Mouse (Mus musculus): ENCODE measurements at regions not wholly inside any gene's neighbourhood (a gene's known extent, or its start where the extent isn't known, plus 50 kb on each side); places are given as distances from the start of the nearest gene placed in this dataset.
"Not testable (repeated sequence)": the region's sequence is repeated elsewhere in the genome, so short reads cannot be mapped to it uniquely, and the experiment has no call there.

DNA sequence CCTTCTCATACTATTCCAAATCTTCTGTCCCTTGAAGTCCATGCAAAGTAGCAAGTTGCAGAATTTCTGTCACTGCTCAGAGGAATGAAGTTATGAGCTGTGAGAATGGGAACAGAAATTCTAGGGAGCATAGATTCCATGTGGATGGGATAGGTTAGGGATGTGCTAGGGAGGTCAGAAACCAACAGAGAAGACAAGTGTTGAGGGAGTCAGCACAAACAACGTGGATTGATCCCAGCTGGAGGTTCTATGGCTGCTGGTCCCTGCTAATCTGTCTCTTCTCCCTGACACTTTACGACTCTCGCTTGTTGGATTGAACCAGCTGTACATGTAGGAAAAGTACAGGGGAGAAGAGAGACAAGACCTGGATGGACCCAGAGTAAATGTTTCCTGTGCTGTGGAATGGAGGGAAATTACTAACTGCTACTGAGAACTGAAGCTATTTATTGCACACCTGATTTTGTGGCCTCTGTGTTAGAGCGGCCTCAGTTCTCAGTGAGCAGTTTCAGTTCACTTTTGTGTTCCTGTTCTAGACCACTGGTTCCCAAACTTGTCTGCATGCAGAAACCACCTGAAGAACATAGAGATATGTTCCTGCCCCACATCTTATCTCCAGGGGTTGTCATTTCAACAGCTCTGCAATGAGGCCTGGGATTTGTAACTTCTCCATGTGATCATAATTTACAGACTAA is 151.0 kb downstream of the Ube2e3 start:
- no peak for DNase-seq (ENCODE audit: low spot score in 2 of 2)

GRCm38 (mm10) chr2:79022954-79023353 is 155.0 kb downstream of the Ube2e3 start:
- DNase-seq (ENCODE audit: low spot score in 2 of 2) = no peak

GRCm38 (mm10) chr2:79025678-79026077 is 157.8 kb downstream of the Ube2e3 start:
- no peak for DNase-seq (ENCODE audit: low spot score in 2 of 2)

DNA sequence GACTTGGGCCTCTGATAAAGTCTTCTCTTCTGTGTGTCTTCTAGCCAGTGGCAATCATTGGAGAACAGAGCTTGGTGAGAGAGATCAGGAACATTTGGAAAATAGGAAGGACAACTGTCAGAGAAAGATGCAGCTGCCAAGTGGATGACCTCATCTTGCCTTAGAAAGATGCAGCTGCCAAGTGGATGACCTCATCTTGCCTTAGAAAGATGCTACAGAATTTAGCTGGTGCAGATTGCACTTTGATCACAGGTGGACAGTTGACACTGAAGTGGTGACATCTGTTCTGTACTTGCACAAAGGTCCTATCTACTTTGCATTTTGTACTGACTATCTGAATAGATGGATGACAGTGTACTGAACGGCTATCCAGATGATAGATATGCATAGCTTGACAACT is 163.1 kb downstream of the Ube2e3 start:
- no peak for DNase-seq (ENCODE audit: low spot score in 2 of 2)

DNA sequence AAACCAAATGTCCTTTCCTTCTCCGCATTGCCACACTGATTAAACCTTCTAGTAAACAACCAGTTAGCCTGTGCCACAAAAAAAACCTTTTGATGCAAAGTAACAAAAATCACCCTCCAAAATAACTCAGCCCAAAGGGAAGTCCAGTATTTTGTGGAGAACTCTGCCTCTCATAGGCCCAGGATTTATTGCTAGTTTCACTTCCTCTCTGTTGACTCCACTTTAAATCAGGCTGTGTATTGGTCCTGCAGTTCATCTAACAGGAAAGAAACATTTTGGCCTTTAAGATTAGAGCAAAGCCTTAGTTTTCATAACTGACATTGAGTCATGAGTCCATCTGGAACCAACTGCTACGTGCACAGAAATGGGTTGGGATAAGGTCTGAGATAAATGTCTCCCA is 168.4 kb downstream of the Ube2e3 start:
- DNase-seq (ENCODE audit: low spot score in 2 of 2) = no peak

DNA sequence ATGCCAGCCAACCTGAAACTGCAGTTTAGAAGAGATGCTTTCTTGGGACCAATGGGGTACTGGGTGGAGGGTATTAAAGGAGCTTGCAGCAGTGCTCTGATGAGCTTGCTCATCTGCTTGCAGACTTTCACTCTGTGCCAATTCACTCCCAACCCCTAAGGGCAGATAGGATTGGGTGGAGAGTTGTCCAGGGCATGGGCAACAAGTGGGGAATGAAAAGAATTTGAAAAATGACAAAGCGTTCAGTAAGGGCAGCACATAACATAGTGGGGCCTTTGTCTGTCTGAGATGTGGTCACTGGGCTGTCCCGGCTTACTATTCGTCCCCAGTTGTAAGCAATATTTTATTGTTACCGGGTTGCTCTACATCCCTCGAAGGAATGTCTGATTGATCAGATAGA is 170.7 kb downstream of the Ube2e3 start:
- DNase-seq (ENCODE audit: low spot score in 2 of 2) = no peak

GRCm38 (mm10) chr2:79044804-79045203 is 176.9 kb downstream of the Ube2e3 start:
- not testable (repeated sequence) for DNase-seq (ENCODE audit: low spot score in 2 of 2)

- no peak for DNase-seq (ENCODE audit: low spot score in 2 of 2)
Observed at GRCm38 (mm10) chr2:79045508-79045907, 177.6 kb downstream of the Ube2e3 start.

DNA sequence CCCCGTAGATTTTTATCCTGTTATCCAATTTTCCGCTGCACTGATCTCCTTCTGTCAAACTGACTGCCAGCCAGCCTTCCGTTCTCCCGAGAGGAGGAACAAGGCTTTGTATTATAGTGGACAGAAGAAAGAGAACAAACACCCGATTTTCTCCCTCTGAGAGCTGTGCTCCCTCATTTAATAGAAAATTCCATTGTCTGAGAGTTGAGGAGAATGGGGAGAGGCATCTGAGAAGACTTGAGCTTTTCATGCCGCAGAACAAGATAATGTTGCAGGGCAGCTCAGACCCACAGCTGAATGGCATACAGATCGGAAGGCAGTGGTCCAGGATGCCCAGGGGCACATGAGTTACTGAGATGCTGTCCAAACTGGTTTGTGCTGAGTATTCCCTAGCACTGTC is 180.1 kb downstream of the Ube2e3 start:
- DNase-seq (ENCODE audit: low spot score in 2 of 2) = no peak

DNA sequence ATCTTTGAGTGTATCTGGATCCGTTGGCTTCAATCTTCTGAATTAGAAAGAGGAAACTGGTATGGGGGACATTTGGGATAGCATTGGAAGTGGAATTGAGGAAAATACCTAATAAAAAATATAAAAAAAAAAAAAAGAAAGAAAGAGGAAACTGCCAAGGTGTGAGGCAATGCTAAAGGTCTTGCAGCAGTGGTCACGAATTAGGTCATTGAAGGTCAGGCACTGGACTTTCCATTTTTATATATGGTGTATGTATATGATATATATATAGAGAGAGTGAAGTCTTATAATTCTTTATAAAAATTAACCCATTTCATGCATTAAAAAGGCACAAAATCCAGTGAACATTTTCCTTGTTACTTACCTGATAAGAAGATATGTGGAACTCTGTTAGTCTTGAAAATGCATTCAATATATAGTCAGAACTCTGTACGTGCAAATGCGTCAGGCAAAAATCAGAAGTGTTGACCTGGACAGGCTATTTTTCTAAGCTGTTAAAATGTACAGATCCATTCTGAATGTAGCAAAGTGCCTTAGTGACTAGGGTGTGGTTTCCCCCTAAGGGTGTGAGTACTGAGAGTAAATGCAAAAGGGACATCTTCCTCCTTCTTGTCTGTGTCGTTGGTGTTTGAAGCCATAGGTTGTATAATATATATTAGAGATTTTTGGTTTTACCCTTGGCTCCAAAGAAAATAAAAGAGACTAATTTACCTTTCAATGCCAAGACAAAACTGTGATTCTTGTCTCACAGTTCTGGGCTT is 181.0 kb downstream of the Ube2e3 start:
- no peak for DNase-seq (ENCODE audit: low spot score in 2 of 2)

- no peak for DNase-seq (ENCODE audit: low spot score in 2 of 2)
Observed at GRCm38 (mm10) chr2:79050495-79051046, 182.6 kb downstream of the Ube2e3 start.

DNA sequence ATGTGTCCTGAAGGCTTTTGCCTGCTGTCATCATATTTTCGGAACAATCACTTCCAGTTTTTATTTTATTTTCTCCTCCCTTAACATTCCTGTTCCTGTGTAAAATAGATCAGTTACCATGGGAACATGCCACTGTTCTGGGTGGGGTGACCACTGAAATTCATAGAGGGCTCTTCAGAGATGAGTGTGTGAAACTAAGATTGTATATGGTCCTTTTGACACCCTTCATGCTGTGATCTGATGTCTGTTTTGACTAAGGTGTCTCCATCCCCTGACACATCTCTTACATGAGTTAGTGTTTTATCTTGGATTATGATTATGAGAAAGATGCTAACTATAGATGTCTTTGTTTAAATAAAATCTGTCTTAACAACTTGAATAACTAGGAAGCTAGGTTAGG is 184.3 kb downstream of the Ube2e3 start:
- no peak for DNase-seq (ENCODE audit: low spot score in 2 of 2)

- DNase-seq (ENCODE audit: low spot score in 2 of 2) = no peak
Observed at GRCm38 (mm10) chr2:79056138-79056537, 188.2 kb downstream of the Ube2e3 start.

DNA sequence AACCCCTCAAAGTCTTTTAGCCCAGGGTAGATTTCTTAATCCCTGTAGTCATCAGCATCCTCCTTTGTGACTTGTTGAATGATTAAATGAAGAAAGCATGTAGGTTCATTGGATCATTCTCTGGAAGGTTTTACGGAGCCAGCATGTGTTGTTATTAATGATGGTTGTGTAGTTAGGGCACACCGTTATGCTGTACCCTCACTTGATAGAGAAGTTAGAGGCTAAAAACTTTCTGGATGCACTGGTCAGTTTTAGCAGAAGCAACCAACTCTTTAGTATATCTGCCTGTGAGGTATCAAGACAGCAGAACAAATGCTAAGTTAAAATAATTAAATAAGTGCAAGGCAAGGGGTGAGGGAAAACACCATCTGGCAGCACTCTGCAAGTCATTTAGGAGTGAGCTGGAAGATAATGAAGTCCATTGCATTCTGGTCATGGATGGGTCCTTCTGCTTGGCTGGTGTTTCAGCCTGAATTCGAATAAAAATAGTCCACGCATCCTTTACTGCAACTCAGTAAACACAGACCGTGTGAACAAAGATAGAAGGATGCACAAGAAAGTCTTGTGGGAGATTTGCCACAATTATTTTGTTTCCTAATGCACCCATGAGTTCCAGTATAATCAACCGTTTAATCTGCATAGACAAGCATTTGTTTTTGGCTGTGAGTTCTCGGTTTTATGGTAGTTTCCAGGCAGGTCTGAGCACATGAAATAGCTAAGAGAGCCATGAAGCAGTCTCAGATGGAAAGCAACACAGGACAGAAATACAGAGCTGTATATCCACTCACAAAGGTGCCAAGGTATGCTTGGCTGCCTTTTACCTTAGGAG is 191.4 kb downstream of the Ube2e3 start:
- no peak for DNase-seq (ENCODE audit: low spot score in 2 of 2)

GRCm38 (mm10) chr2:79059944-79060238 is 192.0 kb downstream of the Ube2e3 start:
- DNase-seq (ENCODE audit: low spot score in 2 of 2) = no peak

- no peak for DNase-seq (ENCODE audit: low spot score in 2 of 2)
Observed at GRCm38 (mm10) chr2:79060320-79060719, 192.4 kb downstream of the Ube2e3 start.

DNA sequence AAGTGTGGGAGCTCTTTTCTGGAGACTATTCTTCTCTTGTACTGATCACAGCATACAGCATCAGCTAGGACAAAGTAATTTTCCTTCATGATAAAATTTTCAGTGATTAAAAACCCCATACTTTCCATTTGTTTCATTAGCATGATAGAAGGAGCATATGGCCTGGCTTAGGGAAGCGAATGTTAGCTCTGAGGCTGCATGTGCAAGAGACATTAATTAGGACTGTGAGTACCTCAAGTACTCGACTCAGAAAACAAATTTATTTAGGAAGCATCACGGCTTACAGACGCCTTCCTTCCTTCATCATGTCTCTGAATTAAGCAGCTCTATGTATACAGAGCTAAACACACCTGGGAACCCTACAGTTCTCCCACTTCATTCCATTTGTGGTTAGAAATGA is 193.6 kb upstream of the Itga4 start:
- no peak for DNase-seq (ENCODE audit: low spot score in 2 of 2)

GRCm38 (mm10) chr2:79062196-79062636 is 193.0 kb upstream of the Itga4 start:
- no peak for DNase-seq (ENCODE audit: low spot score in 2 of 2)

DNA sequence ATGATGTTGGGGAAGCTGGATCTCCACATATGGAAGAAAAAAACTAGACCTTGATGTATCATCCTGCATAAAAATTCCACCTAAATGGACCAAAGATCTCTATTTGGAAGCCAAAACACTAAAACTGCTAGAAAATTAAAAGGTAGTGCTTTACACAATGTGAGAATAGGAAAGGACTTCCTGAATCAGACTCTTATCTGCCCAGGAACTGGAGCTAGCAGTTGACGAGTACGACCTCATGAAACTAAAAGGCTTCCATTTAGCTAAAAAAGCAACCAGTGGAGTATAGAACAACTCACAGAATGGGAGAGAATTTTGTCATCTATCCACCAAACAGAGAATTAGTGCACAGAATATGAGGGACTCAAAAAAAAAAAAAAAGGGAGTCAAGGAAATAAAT is 191.6 kb upstream of the Itga4 start:
- DNase-seq (ENCODE audit: low spot score in 2 of 2) = no peak

GRCm38 (mm10) chr2:79065321-79065720 is 189.9 kb upstream of the Itga4 start:
- no peak for DNase-seq (ENCODE audit: low spot score in 2 of 2)

DNA sequence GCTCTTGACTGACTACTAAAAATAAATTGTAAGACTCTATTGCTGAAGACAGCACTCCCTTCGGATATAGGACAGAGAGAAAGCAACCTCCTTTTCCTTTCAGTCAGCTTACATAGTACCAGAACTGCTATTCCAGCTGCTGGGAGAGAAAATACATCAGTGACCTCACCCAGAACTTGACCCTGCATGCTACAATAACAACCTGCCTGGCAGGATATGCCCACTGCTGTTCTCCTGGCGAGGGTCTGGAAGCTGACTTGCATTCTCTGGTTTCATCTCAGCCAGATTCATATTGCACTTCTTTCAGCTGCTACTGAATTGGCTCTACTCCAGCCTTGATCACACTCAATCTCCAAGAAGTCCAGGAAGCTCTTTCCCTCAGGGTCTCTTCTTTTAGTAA is 179.1 kb upstream of the Itga4 start:
- DNase-seq (ENCODE audit: low spot score in 2 of 2) = no peak

GRCm38 (mm10) chr2:79078836-79079394 is 176.3 kb upstream of the Itga4 start:
- DNase-seq (ENCODE audit: low spot score in 2 of 2) = no peak
